In the genomic region with DNA sequence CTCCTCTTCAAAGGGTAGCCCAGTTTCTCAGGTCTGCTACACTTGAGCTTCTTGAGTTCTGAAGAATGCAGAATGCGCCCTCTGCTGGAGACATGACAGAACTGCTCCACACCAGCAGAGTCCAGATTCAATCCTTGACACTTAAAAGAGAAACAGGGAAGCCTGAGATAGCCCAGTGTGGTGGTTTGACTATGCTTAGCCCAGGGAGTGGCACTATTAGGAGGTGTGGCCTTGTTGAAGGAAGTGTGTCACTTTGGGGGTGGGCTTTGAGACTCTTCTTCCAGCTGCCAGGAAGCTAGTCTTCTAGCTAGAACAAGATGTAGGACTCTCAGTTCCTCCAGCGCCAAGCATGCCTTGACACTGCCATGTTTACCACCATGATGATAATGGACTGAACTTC, we compare ENCODE assay signal across 9 mouse cellular contexts. TPM values are rescaled to one million over a fixed set of nuclear protein-coding genes. Genes with fewer than 3 reads are reported as not detected.
DNase-seq lines count a peak whose midpoint lies in the region; ATAC-seq and TF ChIP-seq lines count a peak whose summit lies in the region.
"Had no signal": no experiment of that assay in that cellular context is flagged by ENCODE, and none has a peak within 500 bp of the region (broad histone marks: within the 10 kb centered on the region; RNA-seq: fewer than 3 reads in every experiment).

No protein-coding gene starts in this region.

- peak; percentile 77 for DNase-seq in intestine, embryonic 14.5 days (ENCODE audit: low spot score)
- DNase-seq in NIH3T3 (ENCODE audit: low read depth) = peak; percentile 92
- DNase-seq in cerebellum, postnatal 14 days = peak; percentile 85 to 89
- peak; percentile 57 to 59 for DNase-seq in gastrocnemius, postnatal 36 days
- peak; percentile 71 for DNase-seq in left cerebral cortex, adult 11 months (ENCODE audit: low spot score)
- DNase-seq in midbrain, postnatal 0 days (ENCODE audit: low spot score) = peak; percentile 87
- DNase-seq in stomach, postnatal 0 days (ENCODE audit: low spot score) = peak; percentile 70

- H3K9ac ChIP-seq in intestine, embryonic 14.5 days (ENCODE audit: low read length) = no peak overlapping the region
- H3K9ac ChIP-seq in intestine, embryonic 16.5 days (ENCODE audit: low read depth, low read length) = no peak overlapping the region
- no peak overlapping the region for H3K9ac ChIP-seq in midbrain, postnatal 0 days (replicated peaks; ENCODE audit: low read length, poor library complexity, severe bottlenecking)
- H3K9ac ChIP-seq in stomach, postnatal 0 days (ENCODE audit: low read length) = no peak overlapping the region

- intact Hi-C loops in gastrocnemius, postnatal 36 days (cut with DNase I) = no loop called here

- no peak overlapping the region for H3K4me3 ChIP-seq in intestine, embryonic 14.5 days (ENCODE audit: low read depth, low read length)
- no peak overlapping the region for H3K4me3 ChIP-seq in intestine, embryonic 16.5 days (ENCODE audit: low read length)
- H3K4me3 ChIP-seq in midbrain, postnatal 0 days (ENCODE audit: low read depth, low read length) = no peak overlapping the region
- H3K4me3 ChIP-seq in stomach, postnatal 0 days (ENCODE audit: low read depth, low read length) = no peak overlapping the region
- H3K4me3 ChIP-seq: erythroblast, embryonic 14.5 days had no signal

- no peaks in the 10 kb centered on the region for H3K27me3 ChIP-seq in intestine, embryonic 14.5 days (replicated peaks; ENCODE audit: control insufficient read depth, insufficient read depth, low read length)
- H3K27me3 ChIP-seq in intestine, embryonic 16.5 days (replicated peaks; ENCODE audit: control insufficient read depth, insufficient read depth, low read length) = no peaks in the 10 kb centered on the region
- H3K27me3 ChIP-seq in midbrain, postnatal 0 days (ENCODE audit: insufficient read depth, low read length) = no peaks in the 10 kb centered on the region
- H3K27me3 ChIP-seq in stomach, postnatal 0 days (ENCODE audit: control insufficient read depth, insufficient read depth, low read length) = no peaks in the 10 kb centered on the region

- peaks cover 13% of the 10 kb centered on the region for H3K4me1 ChIP-seq in intestine, embryonic 14.5 days (replicated peaks; ENCODE audit: control insufficient read depth, insufficient read depth, low read length)
- H3K4me1 ChIP-seq in intestine, embryonic 16.5 days (ENCODE audit: control insufficient read depth, insufficient read depth, low read length) = peaks cover 13% of the 10 kb centered on the region
- H3K4me1 ChIP-seq in midbrain, postnatal 0 days (ENCODE audit: insufficient read depth, low read length) = peaks cover 8% of the 10 kb centered on the region
- H3K4me1 ChIP-seq in stomach, postnatal 0 days (replicated peaks; ENCODE audit: control insufficient read depth, insufficient read depth) = peaks cover 6% of the 10 kb centered on the region

- no peaks in the 10 kb centered on the region for H3K36me3 ChIP-seq in intestine, embryonic 14.5 days (ENCODE audit: control insufficient read depth, insufficient read depth, low read length)
- no peaks in the 10 kb centered on the region for H3K36me3 ChIP-seq in intestine, embryonic 16.5 days (ENCODE audit: control insufficient read depth, insufficient read depth, low read length)
- no peaks in the 10 kb centered on the region for H3K36me3 ChIP-seq in midbrain, postnatal 0 days (ENCODE audit: insufficient read depth, low read length)
- no peaks in the 10 kb centered on the region for H3K36me3 ChIP-seq in stomach, postnatal 0 days (ENCODE audit: control insufficient read depth, insufficient read depth, low read length)

- no peaks in the 10 kb centered on the region for H3K9me3 ChIP-seq in intestine, embryonic 14.5 days (ENCODE audit: control insufficient read depth, low read length)
- no peaks in the 10 kb centered on the region for H3K9me3 ChIP-seq in intestine, embryonic 16.5 days (ENCODE audit: control insufficient read depth, low read length)
- no peaks in the 10 kb centered on the region for H3K9me3 ChIP-seq in midbrain, postnatal 0 days (ENCODE audit: low read length)
- no peaks in the 10 kb centered on the region for H3K9me3 ChIP-seq in stomach, postnatal 0 days (ENCODE audit: control insufficient read depth, low read length)

- TF ChIP-seq EP300 in stomach, postnatal 0 days (optimal IDR thresholded peaks at IDR 0.05) = no peak

- H3K4me2 ChIP-seq in intestine, embryonic 14.5 days (ENCODE audit: low read length) = no peak overlapping the region
- H3K4me2 ChIP-seq in intestine, embryonic 16.5 days (ENCODE audit: low read depth, low read length) = no peak overlapping the region
- no peak overlapping the region for H3K4me2 ChIP-seq in midbrain, postnatal 0 days (ENCODE audit: low read depth, low read length, poor library complexity, severe bottlenecking)
- no peak overlapping the region for H3K4me2 ChIP-seq in stomach, postnatal 0 days (replicated peaks; ENCODE audit: low read depth)

- peak; percentile 97 for TF ChIP-seq CTCF in midbrain, postnatal 0 days (IDR thresholded peaks at IDR 0.05)
- peak; percentile 98 for TF ChIP-seq CTCF in stomach, postnatal 0 days (IDR thresholded peaks at IDR 0.05; ENCODE audit: low read depth)

- H3K27ac ChIP-seq in intestine, embryonic 14.5 days (ENCODE audit: low read depth) = no peak overlapping the region
- no peak overlapping the region for H3K27ac ChIP-seq in intestine, embryonic 16.5 days (ENCODE audit: low read length)
- H3K27ac ChIP-seq in midbrain, postnatal 0 days (ENCODE audit: low read depth, low read length) = no peak overlapping the region
- no peak overlapping the region for H3K27ac ChIP-seq in stomach, postnatal 0 days (replicated peaks)

- 45% methylated on average over 2 of the region's 2 CpGs for WGBS in intestine, embryonic 14.5 days
- WGBS in intestine, embryonic 16.5 days = 42% methylated on average over 2 of the region's 2 CpGs
- WGBS in midbrain, postnatal 0 days = 41% methylated on average over 2 of the region's 2 CpGs
- WGBS in stomach, postnatal 0 days = 45% methylated on average over 2 of the region's 2 CpGs

- no peak for ATAC-seq in intestine, embryonic 14.5 days (replicated peaks; ENCODE audit: low FRiP score, low TSS enrichment, low read depth)
- no peak for ATAC-seq in intestine, embryonic 16.5 days
- no peak for ATAC-seq in midbrain, postnatal 0 days (ENCODE audit: low FRiP score)
- ATAC-seq in stomach, postnatal 0 days (ENCODE audit: low FRiP score, low TSS enrichment) = no peak

RNA-seq across cellular contexts. Expression of a gene that starts 3.9 kb away (rescaled TPM):
- polyA plus RNA-seq in intestine, embryonic 14.5 days (2014; fragmentation: Nextera tagmentation; extraction: Ambion mirVana) = not detected in 2 replicates
- polyA plus RNA-seq in intestine, embryonic 16.5 days (2015; fragmentation: Nextera tagmentation; extraction: Ambion mirVana) = not detected in 2 replicates
- not detected for total RNA-seq in gastrocnemius, postnatal 36 days (2021)
- 0.14 TPM in 1 of 2 replicates, not detected in the other for total RNA-seq in midbrain, postnatal 0 days (2014; rRNA removed)
- polyA plus RNA-seq in midbrain, postnatal 0 days (2015; fragmentation: Nextera tagmentation; extraction: Ambion mirVana) = not detected in 2 replicates
- polyA plus RNA-seq in stomach, postnatal 0 days (2015; fragmentation: Nextera tagmentation; extraction: Ambion mirVana) = not detected in 2 replicates
- polyA plus RNA-seq: erythroblast, embryonic 14.5 days had no signal

RNA-seq across cellular contexts. Expression of a gene that starts 4.0 kb away (rescaled TPM):
- not detected in 2 replicates for polyA plus RNA-seq in intestine, embryonic 14.5 days (2014; fragmentation: Nextera tagmentation; extraction: Ambion mirVana)
- 0.46 and 0.88 TPM in 2 replicates for polyA plus RNA-seq in intestine, embryonic 16.5 days (2015; fragmentation: Nextera tagmentation; extraction: Ambion mirVana)
- total RNA-seq in gastrocnemius, postnatal 36 days (2021) = not detected
- total RNA-seq in midbrain, postnatal 0 days (2014; rRNA removed) = not detected in 2 replicates
- 0.27 and 0.33 TPM in 2 replicates for polyA plus RNA-seq in midbrain, postnatal 0 days (2015; fragmentation: Nextera tagmentation; extraction: Ambion mirVana)
- 0.52 and 0.56 TPM in 2 replicates for polyA plus RNA-seq in stomach, postnatal 0 days (2015; fragmentation: Nextera tagmentation; extraction: Ambion mirVana)
- polyA plus RNA-seq: erythroblast, embryonic 14.5 days had no signal
